Mouse (Mus musculus) frontal cortex, adult 2 months (tissue): ENCODE data around the gene Sec24c. TPM values are rescaled to one million over a fixed set of nuclear protein-coding genes. Genes with fewer than 3 reads are reported as not detected.
A peak's percentile ranks its signal among the peaks of the same experiment; 100 is the strongest.

Experiments
- DNase-seq, 2 experiments: peaks; one replicate each; pipeline ENCODE4 v3.0.0; 2022; ENCODE audit warnings: low spot score in 1 of 2; ENCODE audit errors: extremely low spot score in 1 of 2
- polyA plus RNA-seq: library from polyadenylated mRNA; depleted of rRNA; stranded (reverse); fragments of >200 nt; gene quantifications from 2 replicates; pipeline ENCODE4 v1.2.3, GENCODE M21; 2012; rRNA removed

Sec24c gene
- polyA plus RNA-seq, 1 experiment = 91.9 TPM

- DNase-seq = no peak
These were observed 59.2 kb downstream of the Sec24c start for GRCm38 (mm10) chr14:20733041-20733951.

DNA sequence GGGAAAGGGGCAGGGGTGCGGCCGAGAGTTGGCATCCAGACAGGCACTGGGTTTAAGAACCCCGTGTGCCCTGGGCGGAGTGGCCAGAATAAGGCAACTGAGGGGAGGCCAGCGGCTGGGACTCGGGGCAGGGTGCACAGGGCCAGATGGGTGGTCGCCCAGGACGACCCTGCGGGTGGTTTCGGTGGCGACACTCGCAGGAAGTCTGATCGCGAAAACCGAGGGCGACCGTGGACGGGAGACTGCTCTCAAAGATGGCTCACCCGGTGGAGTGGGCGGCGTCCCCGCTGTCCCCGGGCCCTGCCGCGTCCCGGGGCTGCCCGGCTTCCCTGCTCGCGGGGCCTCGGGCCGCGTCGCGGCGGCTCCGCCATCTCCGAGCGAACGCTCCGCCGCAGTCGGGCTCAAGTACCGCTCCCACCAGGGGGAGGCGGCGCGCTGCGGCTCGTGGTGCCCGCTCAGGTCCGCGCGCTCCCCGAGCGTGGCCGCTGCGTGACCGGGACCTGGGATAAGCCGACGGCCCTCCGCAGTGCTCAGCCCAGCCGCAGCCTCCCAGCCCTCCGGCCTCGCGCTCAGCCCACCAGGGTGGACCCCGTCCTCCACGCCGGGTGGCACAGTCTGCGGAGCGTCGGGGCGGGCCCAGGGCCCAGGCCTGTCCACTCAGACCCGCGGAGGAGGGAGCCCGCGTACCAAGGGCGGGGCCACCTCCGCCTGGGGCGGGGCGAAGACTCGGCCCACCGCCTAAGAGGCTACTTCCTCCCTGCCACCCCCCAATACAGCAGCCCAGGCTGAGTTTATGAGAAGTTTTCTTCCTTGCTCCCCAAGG lies 60.1 kb downstream of the Sec24c start, which contains the start of gene Ndst2:
TSS of gene Ndst2 (minus strand) at position 611 of the 823 bp plus-strand sequence.
- DNase-seq = peak in 1 of 2 experiments; percentile 84

- no peak for DNase-seq
These were observed 60.9 kb downstream of the Sec24c start for GRCm38 (mm10) chr14:20735052-20735451.

- DNase-seq = no peak
These were observed 61.8 kb downstream of the Sec24c start for GRCm38 (mm10) chr14:20735892-20736390.

DNA sequence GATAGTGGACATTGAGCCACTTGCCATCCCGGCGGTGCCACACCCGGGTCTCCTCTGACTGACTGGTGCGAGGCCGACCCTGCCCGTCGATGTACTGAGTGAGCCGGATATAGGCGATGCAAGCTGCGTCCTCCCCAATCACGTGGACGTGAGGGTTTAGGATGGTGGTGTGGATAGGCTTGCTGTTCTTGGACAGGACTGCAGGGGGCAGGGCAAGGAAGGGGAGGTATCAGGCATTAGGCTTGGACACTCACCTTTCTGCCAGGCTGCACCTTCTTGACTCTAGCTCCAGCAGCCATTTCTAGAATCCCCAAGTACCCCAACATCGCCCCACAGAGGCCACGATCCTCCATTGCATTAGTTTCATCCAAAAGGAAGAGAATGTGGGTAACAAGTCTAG lies 63.2 kb downstream of the Sec24c start:
- peak in 1 of 2 experiments; percentile 64 for DNase-seq

DNA sequence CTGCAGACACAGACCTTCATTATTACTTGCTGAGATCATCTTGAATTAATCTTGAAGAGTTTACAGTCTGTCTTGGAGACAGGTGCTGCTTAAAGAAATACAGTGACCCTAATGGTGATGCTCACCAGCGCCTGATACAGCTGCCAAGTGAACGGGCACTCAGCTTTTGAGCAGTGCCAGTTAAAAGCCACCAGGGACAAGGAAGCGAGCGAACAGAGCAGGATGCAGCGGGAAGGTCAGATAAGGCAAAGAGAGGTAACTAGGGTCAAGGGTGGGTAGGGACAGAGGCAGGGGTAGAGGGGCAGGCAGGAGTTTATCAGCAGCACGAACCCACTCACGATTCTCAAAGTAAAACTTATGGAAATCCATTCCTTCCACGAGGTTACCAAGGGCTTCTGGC lies 64.4 kb downstream of the Sec24c start:
- no peak for DNase-seq

- no peak for DNase-seq
These were observed 67.2 kb downstream of the Sec24c start for GRCm38 (mm10) chr14:20741301-20741700.

- DNase-seq = no peak
These were observed 69.5 kb downstream of the Sec24c start for GRCm38 (mm10) chr14:20743614-20744013.

Other genes starting within 250 kb of the Sec24c start
- gene Cfap70, start 222.1 kb upstream of the Sec24c start, polyA plus RNA-seq = 0.72 and 1.7 TPM in 2 replicates
- gene Anxa7, start 194.2 kb upstream of the Sec24c start, polyA plus RNA-seq = 72.6 TPM in 2 replicates
- 0.36 and 0.62 TPM in 2 replicates for gene Mss51, start 177.4 kb upstream of the Sec24c start, polyA plus RNA-seq
- 173 and 179 TPM in 2 replicates for gene Ppp3cb, start 127.7 kb upstream of the Sec24c start, polyA plus RNA-seq
- gene Usp54, start 33.2 kb upstream of the Sec24c start, polyA plus RNA-seq = 40.5 and 45.0 TPM in 2 replicates
- 1.4 and 2.2 TPM in 2 replicates for gene Myoz1, start 17.8 kb upstream of the Sec24c start, polyA plus RNA-seq
- gene Synpo2l, start 6.0 kb upstream of the Sec24c start, polyA plus RNA-seq = 0.29 and 0.40 TPM in 2 replicates
- 15.2 and 15.3 TPM in 2 replicates for gene Fut11, start 20.7 kb downstream of the Sec24c start, polyA plus RNA-seq
- gene Chchd1, start 28.7 kb downstream of the Sec24c start, polyA plus RNA-seq = 65.6 and 79.4 TPM in 2 replicates
- gene Zswim8, start 33.2 kb downstream of the Sec24c start, polyA plus RNA-seq = 172 and 188 TPM in 2 replicates
- 22.6 and 24.8 TPM in 2 replicates for gene Ndst2, start 60.3 kb downstream of the Sec24c start, polyA plus RNA-seq
- gene Camk2g, start 119.8 kb downstream of the Sec24c start, polyA plus RNA-seq = 201 and 208 TPM in 2 replicates
- 1.9 and 2.3 TPM in 2 replicates for gene Plau, start 162.4 kb downstream of the Sec24c start, polyA plus RNA-seq